7 mouse cellular contexts compared by ENCODE assay signal in genomic region chr10:21295759-21296621, GRCm38 (mm10). TPM values are rescaled to one million over a fixed set of nuclear protein-coding genes. Genes with fewer than 3 reads are reported as not detected.
DNase-seq lines count a peak whose midpoint lies in the region; ATAC-seq lines count a peak whose summit lies in the region.

Hbs1l (plus strand) TSS chr10:21295979.

- no peaks in the 10 kb centered on the region for H3K9me3 ChIP-seq in embryonic facial prominence, embryonic 11.5 days (replicated peaks; ENCODE audit: control insufficient read depth, low read length)
- H3K9me3 ChIP-seq in limb, embryonic 10.5 days (replicated peaks), result no peaks in the 10 kb centered on the region
- H3K9me3 ChIP-seq in midbrain, embryonic 13.5 days, result no peaks in the 10 kb centered on the region

- ATAC-seq in embryonic facial prominence, embryonic 11.5 days (replicated peaks; ENCODE audit: insufficient number of reproducible peaks, low FRiP score, low TSS enrichment, low read depth), result peak; percentile 96
- peak; percentile 93 for ATAC-seq in granulocyte monocyte progenitor cell, adult 5-6 weeks (replicated peaks; ENCODE audit: poor library complexity, severe bottlenecking)
- peak; percentile 98 for ATAC-seq in midbrain, embryonic 13.5 days

- no peaks in the 10 kb centered on the region; the same call in 1 of the 2 replicates for H3K36me3 ChIP-seq in embryonic facial prominence, embryonic 11.5 days (replicated peaks; ENCODE audit: control insufficient read depth, insufficient read depth, low read depth, low read length)
- peaks cover 23% of the 10 kb centered on the region for H3K36me3 ChIP-seq in limb, embryonic 10.5 days
- peaks cover 14% of the 10 kb centered on the region for H3K36me3 ChIP-seq in midbrain, embryonic 13.5 days

- H3K4me2 ChIP-seq in embryonic facial prominence, embryonic 11.5 days (ENCODE audit: low read depth, low read length), result peak within 1 kb of the TSS; percentile 43
- peak within 1 kb of the TSS; percentile 83 for H3K4me2 ChIP-seq in midbrain, embryonic 13.5 days (replicated peaks)

- peak within 1 kb of the TSS; percentile 59 for H3K27ac ChIP-seq in embryonic facial prominence, embryonic 11.5 days (replicated peaks; ENCODE audit: low read depth, low read length)
- peak within 1 kb of the TSS; percentile 90 for H3K27ac ChIP-seq in limb, embryonic 10.5 days
- peak within 1 kb of the TSS; percentile 73 for H3K27ac ChIP-seq in midbrain, embryonic 13.5 days

- peaks cover 5% of the 10 kb centered on the region; the same call in 1 of the 2 replicates for H3K4me1 ChIP-seq in embryonic facial prominence, embryonic 11.5 days (ENCODE audit: control insufficient read depth, insufficient read depth, low read length)
- H3K4me1 ChIP-seq in limb, embryonic 10.5 days, result peaks cover 15% of the 10 kb centered on the region
- peaks cover 23% of the 10 kb centered on the region for H3K4me1 ChIP-seq in midbrain, embryonic 13.5 days (replicated peaks)

- no peaks in the 10 kb centered on the region for H3K27me3 ChIP-seq in embryonic facial prominence, embryonic 11.5 days (ENCODE audit: control insufficient read depth, insufficient read depth, low read length)
- H3K27me3 ChIP-seq in limb, embryonic 10.5 days (ENCODE audit: low read depth, poor library complexity, severe bottlenecking), result no peaks in the 10 kb centered on the region
- H3K27me3 ChIP-seq in midbrain, embryonic 13.5 days, result no peaks in the 10 kb centered on the region

- H3K9ac ChIP-seq in embryonic facial prominence, embryonic 11.5 days (replicated peaks; ENCODE audit: low read length), result peak within 1 kb of the TSS; percentile 93
- peak within 1 kb of the TSS; percentile 93 for H3K9ac ChIP-seq in midbrain, embryonic 13.5 days (replicated peaks)

- peak; percentile 96 for DNase-seq in adrenal gland, postnatal 14 days
- DNase-seq in embryonic facial prominence, embryonic 11.5 days (ENCODE audit: low spot score), result peak; percentile 95
- peak; percentile 87 for DNase-seq in kidney, adult 11 months
- DNase-seq in limb, embryonic 10.5 days (ENCODE audit: low spot score), result peak; percentile 96
- peak; percentile 87 for DNase-seq in spleen, adult 12 weeks (ENCODE audit: low spot score)

- WGBS in embryonic facial prominence, embryonic 11.5 days, result under 1% methylated on average over 76 of the region's 81 CpGs
- WGBS in limb, embryonic 10.5 days, result under 1% methylated on average over 81 of the region's 81 CpGs
- under 1% methylated on average over 76 of the region's 81 CpGs for WGBS in midbrain, embryonic 13.5 days

- peak within 1 kb of the TSS; percentile 97 for H3K4me3 ChIP-seq in embryonic facial prominence, embryonic 11.5 days (ENCODE audit: low read depth, low read length)
- peak within 1 kb of the TSS; percentile 90 for H3K4me3 ChIP-seq in limb, embryonic 10.5 days
- H3K4me3 ChIP-seq in midbrain, embryonic 13.5 days (replicated peaks), result peak within 1 kb of the TSS; percentile 99

RNA-seq across cellular contexts. Expression of gene Hbs1l, which starts in this region (rescaled TPM):
- total RNA-seq in adrenal gland, postnatal 14 days (2021), result 66.1 and 67.0 TPM in 2 replicates
- 124 and 134 TPM in 2 replicates for polyA plus RNA-seq in embryonic facial prominence, embryonic 11.5 days (2014; fragmentation: Nextera tagmentation; extraction: Ambion mirVana)
- total RNA-seq in granulocyte monocyte progenitor cell, adult 5-6 weeks (2014; fragmentation: Nextera tagmentation), result 53.8 and 73.3 TPM in 2 replicates
- 81.5 and 87.9 TPM in 2 replicates for total RNA-seq in granulocyte monocyte progenitor cell, adult 5-6 weeks (2017)
- polyA plus RNA-seq in limb, embryonic 10.5 days (2016; fragmentation: Nextera tagmentation; extraction: Ambion mirVana), result 117 and 122 TPM in 2 replicates
- polyA plus RNA-seq in midbrain, embryonic 13.5 days (2015; fragmentation: Nextera tagmentation; extraction: Ambion mirVana), result 104 and 112 TPM in 2 replicates

Comparison
In these comparisons a context has a peak if more than half of its experiments do, and no peak if none do; other contexts are left out.
1. Peak in every context shown above with its lines: DNase-seq, ATAC-seq, H3K4me3 ChIP-seq and H3K27ac ChIP-seq.